Mouse (Mus musculus) left cerebral cortex, postnatal 10 days (tissue): ENCODE results near the gene Ptges3. TPM values are rescaled to one million over a fixed set of nuclear protein-coding genes. Genes with fewer than 3 reads are reported as not detected.

Experiments
- microRNA-seq: library from miRNA; unstranded; fragments of <30 nt; microRNA quantifications from one replicate; pipeline ENCODE4 v1.2.0, GENCODE M21; 2022
- total RNA-seq, 2 experiments: library from RNA; stranded (reverse); gene quantifications; 2 replicates each; pipeline ENCODE4 v1.2.3; 2021

Gene Ptges3
- total RNA-seq, 2 experiments from 2014 or later, result 149 to 156 TPM

Small RNAs within 50 kb of the gene (microRNA-seq; reads per million reads assigned to microRNA genes)
- gene Mir677, result 19.3 reads per million, percentile 38 among the genes with 10 or more reads in this experiment

Other genes starting within 250 kb of the Ptges3 start
- not detected for gene Rdh19, start 209.0 kb upstream of the Ptges3 start, total RNA-seq
- not detected for gene Rdh16f2, start 192.5 kb upstream of the Ptges3 start, total RNA-seq
- gene Rdh7, start 170.1 kb upstream of the Ptges3 start, total RNA-seq, result not detected
- gene Sdr9c7, start 160.4 kb upstream of the Ptges3 start, total RNA-seq, result not detected
- not detected for gene Hsd17b6, start 51.3 kb upstream of the Ptges3 start, total RNA-seq
- gene Prim1, start 43.8 kb upstream of the Ptges3 start, total RNA-seq, result 10 to 100 TPM; 10.5 to 10.9 TPM
- 100 to 1,000 TPM; 351 to 355 TPM for gene Naca, start 23.4 kb upstream of the Ptges3 start, total RNA-seq
- gene Atp5b, start 24.3 kb downstream of the Ptges3 start, total RNA-seq, result 1,000 to 10,000 TPM; 1,572 to 1,686 TPM
- gene Baz2a, start 32.6 kb downstream of the Ptges3 start, total RNA-seq, result 10 to 100 TPM; 29.5 to 31.3 TPM
- 10 to 100 TPM; 10.7 to 11.6 TPM for gene Rbms2, start 121.3 kb downstream of the Ptges3 start, total RNA-seq
- 10 to 100 TPM; 17.8 to 18.7 TPM for gene Gls2, start 135.5 kb downstream of the Ptges3 start, total RNA-seq
- gene Spryd4, start 152.9 kb downstream of the Ptges3 start, total RNA-seq, result 10 to 100 TPM; 11.5 to 12.6 TPM
- not detected for gene Mip, start 166.9 kb downstream of the Ptges3 start, total RNA-seq
- 1 to 10 TPM; 8.3 to 9.7 TPM for gene Timeless, start 173.1 kb downstream of the Ptges3 start, total RNA-seq
- not detected for gene Apon, start 195.1 kb downstream of the Ptges3 start, total RNA-seq
- gene Apof, start 209.7 kb downstream of the Ptges3 start, total RNA-seq, result not detected
- 10 to 100 TPM; 20.2 to 26.0 TPM for gene Stat2, start 211.6 kb downstream of the Ptges3 start, total RNA-seq
- gene Il23a, start 239.8 kb downstream of the Ptges3 start, total RNA-seq, result under 1 TPM; 0.43 to 0.58 TPM
- 10 to 100 TPM; 13.0 to 14.1 TPM for gene Pan2, start 244.4 kb downstream of the Ptges3 start, total RNA-seq